Mouse (Mus musculus): Measurements from ENCODE around the gene Tlcd2.

GRCm38 (mm10) chr11:75460103-75460843, 1.2 kb upstream of the Tlcd2 start:
- TF ChIP-seq CTCF (IDR thresholded peaks at IDR 0.05; ENCODE audit: extremely low read depth, insufficient read length, insufficient replicate concordance, low read depth, low read length): no peak
- no peak for TF ChIP-seq POLR2A (IDR thresholded peaks at IDR 0.05; ENCODE audit: low read depth, low read length)

Measured in small intestine, adult 2 months (tissue).